Mouse (Mus musculus) stomach, postnatal 0 days (tissue): ENCODE results near the gene Spata2.

ENCODE experiments used
- CTCF ChIP-seq: IDR thresholded peaks from 2 replicates; pipeline ENCODE4 v1.5.1; 2016; ENCODE audit warnings: antibody characterized with exemption, low read depth, mild to moderate bottlenecking, moderate library complexity
- EP300 ChIP-seq: optimal IDR thresholded peaks from 2 replicates; pipeline ENCODE3; 2016; ENCODE audit warnings: antibody characterized with exemption

DNA sequence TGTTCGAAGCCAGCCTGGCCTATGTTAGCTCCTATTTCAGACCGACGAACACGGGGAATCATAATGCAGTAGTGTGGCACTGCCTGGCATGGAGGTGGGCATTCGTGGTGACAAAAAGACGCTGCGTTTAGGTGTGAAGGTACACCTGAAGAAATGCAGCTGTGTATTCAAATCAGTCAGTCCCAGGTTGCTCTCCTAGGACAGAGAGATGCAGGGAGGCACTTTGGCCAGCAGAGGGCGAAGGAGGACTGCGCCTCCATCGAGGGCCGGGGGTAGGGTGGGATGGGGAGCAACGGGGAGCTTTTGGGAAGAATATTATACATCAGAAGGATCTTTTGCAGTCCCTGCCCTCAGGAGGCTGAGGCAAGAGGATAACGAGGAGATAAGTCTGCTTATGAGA, 39.4 kb upstream of the Spata2 start:
- peak; percentile 93 for TF ChIP-seq CTCF
- TF ChIP-seq EP300 = no peak
